Mouse (Mus musculus): ENCODE measurements around the gene Tmem144. TPM values are rescaled to one million over a fixed set of nuclear protein-coding genes. Genes with fewer than 3 reads are reported as not detected.
"Not testable (repeated sequence)": the region's sequence is repeated elsewhere in the genome, so short reads cannot be mapped to it uniquely, and the experiment has no call there.

The Tmem144 gene
- polyA plus RNA-seq, 1 experiment from 2014 or later: 4.1 TPM

GRCm38 (mm10) chr3:79818202-79818995 lies 34.2 kb downstream of the Tmem144 start:
- Histone ChIP-seq H3K36me3 (replicated peaks) (peaks cover 3% of the 10 kb centered on the region; the same call in 1 of the 2 replicates), H3K4me3 (no peak overlapping the region), H3K4me1 (0 out of 2 replicates have a peak, but pooled peaks cover 2% of the 10 kb centered on the region), H3K27me3 (ENCODE audit: poor library complexity, severe bottlenecking) (no peaks in the 10 kb centered on the region), H3K27ac (no peak overlapping the region), H3K9me3 (no peaks in the 10 kb centered on the region)
- 93% methylated on average over 14 of the region's 14 CpGs for WGBS
- DNase-seq (ENCODE audit: extremely low spot score, low spot score): no peak

- 0 out of 2 replicates have a peak, but pooled peaks cover 2% of the 10 kb centered on the region for H3K4me1 ChIP-seq
- peaks cover 2% of the 10 kb centered on the region; the same call in 1 of the 2 replicates for H3K36me3 ChIP-seq (replicated peaks)
- no peak for DNase-seq (ENCODE audit: extremely low spot score, low spot score)
- no peak overlapping the region for H3K27ac ChIP-seq
- no peaks in the 10 kb centered on the region for H3K9me3 ChIP-seq
- H3K27me3 ChIP-seq (ENCODE audit: poor library complexity, severe bottlenecking): no peaks in the 10 kb centered on the region
- WGBS: 74% methylated on average over 4 of the region's 4 CpGs
- no peak overlapping the region for H3K4me3 ChIP-seq
These were observed 36.3 kb downstream of the Tmem144 start for GRCm38 (mm10) chr3:79816229-79816628.

- no peak overlapping the region for H3K4me3 ChIP-seq
- H3K36me3 ChIP-seq (replicated peaks): no peaks in the 10 kb centered on the region
- peak; percentile 68 for DNase-seq (ENCODE audit: extremely low spot score, low spot score)
- no peaks in the 10 kb centered on the region for H3K9me3 ChIP-seq
- H3K27ac ChIP-seq: no peak overlapping the region
- H3K4me1 ChIP-seq: 0 out of 2 replicates have a peak, but pooled peaks cover 2% of the 10 kb centered on the region
- 33% methylated on average over 19 of the region's 19 CpGs for WGBS
- no peaks in the 10 kb centered on the region for H3K27me3 ChIP-seq (ENCODE audit: poor library complexity, severe bottlenecking)
These were observed 38.6 kb downstream of the Tmem144 start for GRCm38 (mm10) chr3:79813814-79814490.

- DNase-seq (ENCODE audit: extremely low spot score, low spot score): no peak
- no peaks in the 10 kb centered on the region for H3K36me3 ChIP-seq (replicated peaks)
- WGBS: 81% methylated on average over 2 of the region's 2 CpGs
- H3K4me1 ChIP-seq: 0 out of 2 replicates have a peak, but pooled peaks cover 2% of the 10 kb centered on the region
- H3K27me3 ChIP-seq (ENCODE audit: poor library complexity, severe bottlenecking): no peaks in the 10 kb centered on the region
- no peak overlapping the region for H3K27ac ChIP-seq
- H3K4me3 ChIP-seq: no peak overlapping the region
- H3K9me3 ChIP-seq: no peaks in the 10 kb centered on the region
These were observed 40.5 kb downstream of the Tmem144 start for GRCm38 (mm10) chr3:79812042-79812441.

- Histone ChIP-seq H3K27ac (no peak overlapping the region), H3K4me3 (no peak overlapping the region), H3K4me1 (0 out of 2 replicates have a peak, but pooled peaks cover 2% of the 10 kb centered on the region), H3K9me3 (no peaks in the 10 kb centered on the region), H3K27me3 (ENCODE audit: poor library complexity, severe bottlenecking) (no peaks in the 10 kb centered on the region), H3K36me3 (replicated peaks) (no peaks in the 10 kb centered on the region)
- DNase-seq (ENCODE audit: extremely low spot score, low spot score): no peak
- 53% methylated on average over 3 of the region's 3 CpGs for WGBS
These were observed 40.9 kb downstream of the Tmem144 start for GRCm38 (mm10) chr3:79811632-79812031.

- 0 out of 2 replicates have a peak, but pooled peaks cover 2% of the 10 kb centered on the region for H3K4me1 ChIP-seq
- no peak for DNase-seq (ENCODE audit: extremely low spot score, low spot score)
- WGBS: 74% methylated on average over 6 of the region's 6 CpGs
These were observed 42.0 kb downstream of the Tmem144 start for GRCm38 (mm10) chr3:79810563-79810962.

GRCm38 (mm10) chr3:79809180-79809567 lies 43.4 kb downstream of the Tmem144 start:
- Histone ChIP-seq H3K27ac (no peak overlapping the region), H3K27me3 (ENCODE audit: poor library complexity, severe bottlenecking) (no peaks in the 10 kb centered on the region), H3K4me3 (no peak overlapping the region), H3K9me3 (no peaks in the 10 kb centered on the region), H3K36me3 (replicated peaks) (no peaks in the 10 kb centered on the region), H3K4me1 (0 out of 2 replicates have a peak, but pooled peaks cover 2% of the 10 kb centered on the region)
- 16% methylated on average over 4 of the region's 4 CpGs for WGBS
- peak; percentile 62 for DNase-seq (ENCODE audit: extremely low spot score, low spot score)

More at GRCm38 (mm10) chr3:79810563-79810962, 42.0 kb downstream of the Tmem144 start:
- Histone ChIP-seq H3K4me3 (no peak overlapping the region), H3K27me3 (ENCODE audit: poor library complexity, severe bottlenecking) (no peaks in the 10 kb centered on the region), H3K36me3 (replicated peaks) (no peaks in the 10 kb centered on the region), H3K27ac (no peak overlapping the region), H3K9me3 (no peaks in the 10 kb centered on the region)

- H3K4me3 ChIP-seq: no peak overlapping the region
- no peaks in the 10 kb centered on the region for H3K9me3 ChIP-seq
- 0 out of 2 replicates have a peak, but pooled peaks cover under 1% of the 10 kb centered on the region for H3K4me1 ChIP-seq
- H3K27ac ChIP-seq: no peak overlapping the region
- no peaks in the 10 kb centered on the region for H3K27me3 ChIP-seq (ENCODE audit: poor library complexity, severe bottlenecking)
- no peaks in the 10 kb centered on the region for H3K36me3 ChIP-seq (replicated peaks)
- WGBS: 86% methylated on average over 9 of the region's 9 CpGs
- DNase-seq (ENCODE audit: extremely low spot score, low spot score): no peak
These were observed 43.9 kb downstream of the Tmem144 start for GRCm38 (mm10) chr3:79808530-79809179.

- not testable (repeated sequence) for H3K4me1 ChIP-seq; H3K27me3 ChIP-seq (ENCODE audit: poor library complexity, severe bottlenecking); DNase-seq (ENCODE audit: extremely low spot score, low spot score); H3K9me3 ChIP-seq; H3K27ac ChIP-seq; H3K36me3 ChIP-seq (replicated peaks); H3K4me3 ChIP-seq
- 90% methylated on average over 7 of the region's 7 CpGs for WGBS
These were observed 51.8 kb downstream of the Tmem144 start for GRCm38 (mm10) chr3:79800761-79801160.

GRCm38 (mm10) chr3:79792307-79792706 lies 60.3 kb downstream of the Tmem144 start:
- Histone ChIP-seq H3K4me1 (no peaks in the 10 kb centered on the region), H3K27me3 (ENCODE audit: poor library complexity, severe bottlenecking) (no peaks in the 10 kb centered on the region), H3K4me3 (no peak overlapping the region), H3K27ac (no peak overlapping the region), H3K9me3 (no peaks in the 10 kb centered on the region), H3K36me3 (replicated peaks) (no peaks in the 10 kb centered on the region)
- DNase-seq (ENCODE audit: extremely low spot score, low spot score): no peak
- 86% methylated on average over 6 of the region's 6 CpGs for WGBS

GRCm38 (mm10) chr3:79790324-79790723 lies 62.2 kb downstream of the Tmem144 start:
- Histone ChIP-seq H3K27ac (no peak overlapping the region), H3K4me1 (no peaks in the 10 kb centered on the region), H3K27me3 (ENCODE audit: poor library complexity, severe bottlenecking) (no peaks in the 10 kb centered on the region), H3K9me3 (no peaks in the 10 kb centered on the region), H3K4me3 (no peak overlapping the region), H3K36me3 (replicated peaks) (no peaks in the 10 kb centered on the region)
- 67% methylated on average over 3 of the region's 3 CpGs for WGBS
- no peak for DNase-seq (ENCODE audit: extremely low spot score, low spot score)

GRCm38 (mm10) chr3:79789554-79789953 lies 63.0 kb downstream of the Tmem144 start:
- Histone ChIP-seq H3K9me3 (no peaks in the 10 kb centered on the region), H3K27me3 (ENCODE audit: poor library complexity, severe bottlenecking) (no peaks in the 10 kb centered on the region), H3K4me3 (no peak overlapping the region), H3K27ac (no peak overlapping the region), H3K36me3 (replicated peaks) (no peaks in the 10 kb centered on the region), H3K4me1 (peaks cover 1% of the 10 kb centered on the region; the same call in 1 of the 2 replicates)
- no peak for DNase-seq (ENCODE audit: extremely low spot score, low spot score)
- WGBS: 84% methylated on average over 4 of the region's 4 CpGs

Measured in forebrain, embryonic 10.5 days (tissue).